Mouse (Mus musculus): Measurements from ENCODE around the gene Foxd1.

DNA sequence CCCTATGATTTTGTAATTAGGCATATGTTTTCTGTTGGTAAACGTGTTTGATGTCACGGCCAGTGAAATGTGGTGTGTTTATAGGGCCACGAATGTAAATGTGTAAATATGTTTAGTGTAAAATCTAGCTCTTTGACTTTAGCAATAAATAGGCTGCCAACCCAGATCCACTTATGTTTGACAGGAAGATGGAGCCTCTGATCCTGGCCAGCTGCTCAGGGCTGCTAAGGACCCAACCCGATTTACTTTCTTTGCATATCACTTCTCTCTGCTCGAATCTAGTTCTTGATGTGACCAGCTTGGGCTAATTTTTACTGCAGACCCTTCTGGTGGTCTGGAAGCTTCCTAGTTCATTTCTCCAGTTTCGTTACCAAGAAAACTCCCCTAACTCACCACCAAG, 6.3 kb downstream of the Foxd1 start:
- TF ChIP-seq CTCF (IDR thresholded peaks at IDR 0.05; ENCODE audit: extremely low read depth, insufficient read depth, low read length) = no peak
- no peak for TF ChIP-seq POLR2A (IDR thresholded peaks at IDR 0.05; ENCODE audit: extremely low read depth, insufficient read depth, low read length)
